Mouse (Mus musculus): ENCODE measurements around the gene Actl6b. TPM values are rescaled to one million over a fixed set of nuclear protein-coding genes. Genes with fewer than 3 reads are reported as not detected.
A peak's percentile ranks its signal among the peaks of the same experiment; 100 is the strongest.

Actl6b gene
- total and polyA plus RNA-seq, 3 experiments, result 0.15 TPM; not detected in 2

DNA sequence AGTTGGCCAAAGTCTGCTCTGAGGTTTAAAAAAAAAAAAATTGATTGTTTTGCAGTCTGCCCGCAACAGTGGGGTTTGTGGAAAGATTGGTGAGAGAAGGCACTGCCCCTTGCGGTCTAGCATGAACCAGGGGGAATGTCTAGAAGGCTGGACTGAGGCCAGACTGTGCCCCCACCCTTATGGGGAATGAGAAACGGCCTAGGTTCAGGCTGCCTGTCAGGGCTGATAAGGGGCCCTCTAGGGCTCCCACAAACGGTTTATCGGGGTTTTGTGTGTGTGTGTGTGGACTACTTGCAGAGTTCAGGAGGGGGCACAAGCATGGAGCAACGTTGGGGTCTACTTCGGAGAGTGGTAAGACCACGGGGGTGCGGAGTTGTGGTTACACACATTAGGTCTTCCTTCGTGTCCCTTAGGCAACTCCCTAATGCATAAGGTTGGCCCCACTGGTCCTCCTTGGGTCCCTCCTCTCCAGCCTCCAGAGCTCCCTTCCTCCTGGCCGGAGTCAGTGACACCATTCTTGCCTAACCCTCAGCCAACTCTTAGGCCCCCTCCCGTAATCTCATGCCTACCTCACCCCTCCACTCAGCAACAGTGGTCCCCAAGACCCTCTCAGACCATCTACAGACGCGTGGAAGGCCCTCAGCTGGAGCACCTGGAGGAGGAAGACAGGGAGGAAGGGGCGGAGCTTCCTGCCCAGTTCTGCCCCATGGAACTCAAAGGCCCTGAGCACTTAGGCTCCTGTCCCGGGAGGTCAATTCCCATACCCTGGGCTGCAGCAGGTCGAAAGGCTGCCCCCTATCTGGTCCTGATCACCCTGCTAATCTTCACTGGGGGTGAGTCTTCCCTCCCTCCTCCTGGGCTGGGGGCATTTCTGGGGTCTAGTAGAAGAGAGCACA, 17.6 kb downstream of the Actl6b start (continued):
- TF ChIP-seq TBP (IDR thresholded peaks at IDR 0.05; ENCODE audit: low read depth, low read length) (peak; percentile 69), MXI1 (IDR thresholded peaks at IDR 0.05; ENCODE audit: low read depth, low read length) (peak; percentile 57; the same call in 1 of the 2 replicates), ZC3H11A (IDR thresholded peaks at IDR 0.05; ENCODE audit: low read depth, low read length) (no peak), HCFC1 (IDR thresholded peaks at IDR 0.05; ENCODE audit: low read depth, low read length) (peak; percentile 63), CHD2 (IDR thresholded peaks at IDR 0.05; ENCODE audit: low read length) (peak; percentile 13; the same call in 1 of the 2 replicates)

- H3K27me3 ChIP-seq (ENCODE audit: control insufficient read depth in 1 of 2, insufficient read depth in 2 of 2, low read length in 2 of 2), result no peaks in the 10 kb centered on the region
These were observed 21.2 kb downstream of the Actl6b start for GRCm38 (mm10) chr5:137574470-137574901.

GRCm38 (mm10) chr5:137580246-137580645, 26.9 kb downstream of the Actl6b start:
- TF ChIP-seq HCFC1 (IDR thresholded peaks at IDR 0.05; ENCODE audit: low read depth, low read length) (no peak), MEF2A (IDR thresholded peaks at IDR 0.05; ENCODE audit: extremely low read depth, insufficient replicate concordance, low read depth, low read length, poor library complexity, severe bottlenecking) (no peak), TAL1 (IDR thresholded peaks at IDR 0.05; ENCODE audit: low read length) (no peak), CHD1 (IDR thresholded peaks at IDR 0.05; ENCODE audit: low read depth, low read length) (no peak), MXI1 (IDR thresholded peaks at IDR 0.05; ENCODE audit: low read depth, low read length) (no peak), NRF1 (IDR thresholded peaks at IDR 0.05; ENCODE audit: insufficient read depth, low read depth, low read length, poor library complexity, severe bottlenecking) (no peak), MAZ (IDR thresholded peaks at IDR 0.05; ENCODE audit: low read depth, low read length) (no peak), TCF12 (IDR thresholded peaks at IDR 0.05; ENCODE audit: low read depth, low read length) (no peak), SMC3 (IDR thresholded peaks at IDR 0.05; ENCODE audit: low read depth, low read length) (no peak), CHD2 (IDR thresholded peaks at IDR 0.05; ENCODE audit: low read length) (no peak), EP300 (IDR thresholded peaks at IDR 0.05; ENCODE audit: low read depth in 1 of 2, low read length in 2 of 2) (no peak), POLR2AphosphoS2 (IDR thresholded peaks at IDR 0.05; ENCODE audit: low read length) (no peak), POLR2AphosphoS5 (IDR thresholded peaks at IDR 0.05; ENCODE audit: borderline replicate concordance, low read depth, low read length) (no peak), RCOR1 (IDR thresholded peaks at IDR 0.05; ENCODE audit: low read depth, low read length) (no peak), GABPA (IDR thresholded peaks at IDR 0.05; ENCODE audit: low read depth, low read length) (no peak), ZKSCAN1 (IDR thresholded peaks at IDR 0.05; ENCODE audit: low read depth, low read length) (no peak), ZC3H11A (IDR thresholded peaks at IDR 0.05; ENCODE audit: low read depth, low read length) (no peak), UBTF (IDR thresholded peaks at IDR 0.05; ENCODE audit: borderline replicate concordance, insufficient read depth, low read depth, low read length) (no peak), E2F4 (IDR thresholded peaks at IDR 0.05; ENCODE audit: borderline replicate concordance, low read depth, low read length) (no peak)
- Histone ChIP-seq H3K4me3 (ENCODE audit: control insufficient read depth in 1 of 2, insufficient read depth in 1 of 2, low read depth in 2 of 2, low read length in 2 of 2) (no peak overlapping the region), H3K27ac (ENCODE audit: control insufficient read depth, low read depth, low read length) (no peak overlapping the region), H3K9me3 (replicated peaks; ENCODE audit: insufficient read depth, low read length) (no peaks in the 10 kb centered on the region), H3K4me1 (ENCODE audit: control insufficient read depth in 1 of 2, insufficient read depth in 2 of 2, low read length in 2 of 2) (no peaks in the 10 kb centered on the region; a peak in 1 of 4 replicates), H3K36me3 (ENCODE audit: control insufficient read depth in 1 of 2, insufficient read depth in 2 of 2, low read length in 2 of 2) (peaks cover 4 to 11% of the 10 kb centered on the region in 2 experiments; a peak in 2 of 4 replicates), H3K79me2 (ENCODE audit: control insufficient read depth, insufficient read depth, low read length, poor library complexity) (no peaks in the 10 kb centered on the region), H3K27me3 (ENCODE audit: control insufficient read depth in 1 of 2, insufficient read depth in 2 of 2, low read length in 2 of 2) (no peaks in the 10 kb centered on the region), H3K9ac (ENCODE audit: control insufficient read depth, low read depth, low read length, poor library complexity, severe bottlenecking) (no peak overlapping the region)
- no peak for DNase-seq (ENCODE audit: low read depth, low spot score)

More at GRCm38 (mm10) chr5:137574470-137574901, 21.2 kb downstream of the Actl6b start:
- peaks cover 0 to 16% of the 10 kb centered on the region in 2 experiments; a peak in 2 of 4 replicates for H3K4me1 ChIP-seq (ENCODE audit: control insufficient read depth in 1 of 2, insufficient read depth in 2 of 2, low read length in 2 of 2)
- no peak for DNase-seq (ENCODE audit: low read depth, low spot score)
- no peak for TF ChIP-seq CTCF (IDR thresholded peaks at IDR 0.05 in 2 of 3, conservative IDR thresholded peaks at IDR 0.05 in 1 of 3; ENCODE audit: control insufficient read depth in 1 of 3, insufficient read depth in 1 of 3, low read depth in 2 of 3, low read length in 3 of 3, poor library complexity in 1 of 3, severe bottlenecking in 1 of 3)
- TF ChIP-seq E2F4 (IDR thresholded peaks at IDR 0.05; ENCODE audit: borderline replicate concordance, low read depth, low read length), result no peak
- TF ChIP-seq GABPA (IDR thresholded peaks at IDR 0.05; ENCODE audit: low read depth, low read length), result no peak
- no peak for TF ChIP-seq MYC (IDR thresholded peaks at IDR 0.05; ENCODE audit: low read depth, low read length)
- TF ChIP-seq ZKSCAN1 (IDR thresholded peaks at IDR 0.05; ENCODE audit: low read depth, low read length), result no peak
- TF ChIP-seq MEF2A (IDR thresholded peaks at IDR 0.05; ENCODE audit: extremely low read depth, insufficient replicate concordance, low read depth, low read length, poor library complexity, severe bottlenecking), result no peak
- TF ChIP-seq NRF1 (IDR thresholded peaks at IDR 0.05; ENCODE audit: insufficient read depth, low read depth, low read length, poor library complexity, severe bottlenecking), result no peak
- TF ChIP-seq MAX (IDR thresholded peaks at IDR 0.05; ENCODE audit: low read length), result no peak
- TF ChIP-seq USF1 (IDR thresholded peaks at IDR 0.05; ENCODE audit: low read depth, low read length), result no peak
- no peak for TF ChIP-seq ELF1 (IDR thresholded peaks at IDR 0.05; ENCODE audit: low read depth, low read length)
- TF ChIP-seq USF2 (IDR thresholded peaks at IDR 0.05; ENCODE audit: borderline replicate concordance in 1 of 2, insufficient read depth in 1 of 2, low read depth in 1 of 2, low read length in 2 of 2), result no peak
- peaks cover 11% of the 10 kb centered on the region in 2 experiments for H3K36me3 ChIP-seq (ENCODE audit: control insufficient read depth in 1 of 2, insufficient read depth in 2 of 2, low read length in 2 of 2)
- no peaks in the 10 kb centered on the region for H3K9me3 ChIP-seq (replicated peaks; ENCODE audit: insufficient read depth, low read length)
- no peak overlapping the region for H3K4me3 ChIP-seq (ENCODE audit: control insufficient read depth in 1 of 2, insufficient read depth in 1 of 2, low read depth in 2 of 2, low read length in 2 of 2)
- H3K27ac ChIP-seq (ENCODE audit: control insufficient read depth, low read depth, low read length), result no peak overlapping the region
- no peak overlapping the region for H3K9ac ChIP-seq (ENCODE audit: control insufficient read depth, low read depth, low read length, poor library complexity, severe bottlenecking)
- peaks cover 27% of the 10 kb centered on the region for H3K79me2 ChIP-seq (ENCODE audit: control insufficient read depth, insufficient read depth, low read length, poor library complexity)

Measured in MEL (cell line).